Mouse (Mus musculus) left cerebral cortex, postnatal 10 days (tissue): ENCODE data around the gene Cyfip2. TPM values are rescaled to one million over a fixed set of nuclear protein-coding genes. Genes with fewer than 3 reads are reported as not detected.

Source experiments
- DNase-seq, 2 experiments: peaks; one replicate each; pipeline ENCODE4 v3.0.0; 2021 to 2022; ENCODE audit warnings: low spot score in 2 of 2, mixed read lengths in 1 of 2; ENCODE audit errors: extremely low spot score in 1 of 2
- intact Hi-C: fragments of 180-260 bp; cut with DNase I; formaldehyde crosslinking; loops from one replicate; pipeline ENCODE4 v1.15.1; 2025
- total RNA-seq, 2 experiments: library from RNA; stranded (reverse); gene quantifications; 2 replicates each; pipeline ENCODE4 v1.2.3; 2021

Gene Cyfip2
- total RNA-seq, 2 experiments from 2014 or later, result 303 to 311 TPM

DNA sequence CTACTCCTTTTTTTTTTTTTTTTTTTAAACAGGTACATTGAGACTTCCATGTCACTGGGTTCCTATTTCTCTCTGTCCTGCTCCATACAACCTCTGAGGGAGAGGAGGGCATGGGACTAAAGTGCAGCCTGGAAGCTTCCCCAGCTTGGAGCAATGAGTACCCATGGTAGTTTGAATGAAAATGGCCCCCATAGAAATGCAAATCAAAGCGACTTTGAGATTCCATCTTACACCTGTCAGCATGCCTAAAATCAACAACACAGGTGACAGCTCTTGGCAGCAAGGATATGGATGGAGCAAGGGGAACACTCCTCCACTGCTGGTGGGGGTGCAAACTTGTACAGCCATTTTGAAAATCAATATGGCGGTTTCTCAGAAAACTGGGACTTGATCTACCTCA lies 57.4 kb downstream of the Cyfip2 start:
- intact Hi-C loops, result no loop called here
- DNase-seq, result no peak

DNA sequence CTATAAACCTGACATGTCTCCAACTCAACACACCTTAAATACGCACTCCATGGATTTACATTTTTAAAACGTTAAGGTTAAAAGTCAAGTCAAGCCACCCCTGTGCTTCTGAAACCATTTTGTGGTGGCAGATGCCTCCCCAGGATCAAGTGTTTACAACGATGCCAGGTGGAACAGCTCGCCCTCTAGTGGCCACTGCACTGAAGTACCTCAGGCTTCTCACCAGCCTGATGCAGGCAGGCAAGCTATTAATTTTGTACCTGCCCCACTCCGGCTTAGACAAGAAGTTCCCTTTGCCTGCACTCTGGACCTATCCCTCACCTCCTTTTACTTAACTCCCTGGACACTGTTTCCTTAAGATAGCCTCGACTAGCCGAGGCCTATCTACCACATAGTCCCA lies 60.7 kb downstream of the Cyfip2 start:
- peak; percentile 46 to 72 for DNase-seq
- intact Hi-C loops, result no loop called here

DNA sequence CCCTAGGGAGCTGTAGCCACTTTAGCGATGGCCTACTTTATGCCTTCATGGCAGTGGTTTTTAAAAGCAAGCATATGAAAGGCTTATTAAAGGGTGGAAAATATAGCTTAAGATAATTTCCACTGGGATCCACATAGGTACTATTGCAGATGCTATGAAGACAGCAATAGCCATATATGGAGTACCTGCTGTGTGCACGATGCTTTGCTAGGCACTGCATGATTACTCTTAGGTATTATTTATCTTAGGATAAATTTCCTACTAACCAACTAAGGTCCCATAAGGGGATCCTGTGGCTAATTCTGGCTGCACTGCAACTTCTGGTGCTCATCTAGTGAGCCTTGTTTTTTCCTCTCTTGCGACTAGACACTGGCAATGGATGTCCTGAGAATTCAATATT lies 64.3 kb downstream of the Cyfip2 start:
- intact Hi-C loops, result no loop called here
- DNase-seq, result no peak

DNA sequence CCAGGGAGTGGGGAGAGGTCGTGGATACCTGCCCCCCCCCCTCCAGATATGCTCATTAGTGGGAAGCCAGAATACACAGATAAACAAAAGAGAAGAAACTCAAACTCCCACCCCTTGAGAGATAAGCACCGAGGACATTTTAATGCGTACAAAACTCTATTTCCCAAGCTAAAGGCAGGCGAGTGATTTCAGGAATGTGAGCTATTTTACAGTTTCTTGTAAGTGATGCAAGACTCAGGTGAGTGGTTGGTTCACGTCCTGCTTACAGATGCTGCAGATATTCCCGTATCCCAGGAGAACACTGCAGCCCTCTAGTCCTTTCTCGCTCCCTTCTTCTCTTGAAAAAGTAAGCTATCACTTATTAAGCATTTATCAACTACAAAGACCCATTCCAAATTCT lies 66.3 kb downstream of the Cyfip2 start:
- no peak for DNase-seq
- intact Hi-C loops, result no loop called here

DNA sequence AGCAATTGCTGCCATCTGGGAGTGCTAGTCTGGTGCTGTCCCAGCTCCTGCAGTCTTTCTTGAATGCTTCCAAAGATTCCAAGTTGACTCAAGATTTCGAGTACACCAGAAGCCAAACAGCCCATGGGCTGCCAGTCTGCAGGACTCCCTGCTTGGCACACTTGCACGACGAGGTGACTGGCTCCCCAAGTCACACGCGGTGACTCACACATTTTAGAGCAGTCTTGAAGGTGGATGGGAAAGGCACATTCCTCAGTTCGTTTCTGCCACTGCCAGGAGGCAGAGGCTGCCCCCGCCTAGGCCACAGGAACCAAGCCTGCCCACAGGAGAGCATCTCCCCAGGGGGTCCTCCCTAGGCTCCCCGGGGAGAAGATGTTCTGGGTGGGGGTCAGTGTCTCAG lies 66.7 kb downstream of the Cyfip2 start:
- DNase-seq, result peak in 1 of 2 experiments; percentile 19
- intact Hi-C loops, result no loop called here

DNA sequence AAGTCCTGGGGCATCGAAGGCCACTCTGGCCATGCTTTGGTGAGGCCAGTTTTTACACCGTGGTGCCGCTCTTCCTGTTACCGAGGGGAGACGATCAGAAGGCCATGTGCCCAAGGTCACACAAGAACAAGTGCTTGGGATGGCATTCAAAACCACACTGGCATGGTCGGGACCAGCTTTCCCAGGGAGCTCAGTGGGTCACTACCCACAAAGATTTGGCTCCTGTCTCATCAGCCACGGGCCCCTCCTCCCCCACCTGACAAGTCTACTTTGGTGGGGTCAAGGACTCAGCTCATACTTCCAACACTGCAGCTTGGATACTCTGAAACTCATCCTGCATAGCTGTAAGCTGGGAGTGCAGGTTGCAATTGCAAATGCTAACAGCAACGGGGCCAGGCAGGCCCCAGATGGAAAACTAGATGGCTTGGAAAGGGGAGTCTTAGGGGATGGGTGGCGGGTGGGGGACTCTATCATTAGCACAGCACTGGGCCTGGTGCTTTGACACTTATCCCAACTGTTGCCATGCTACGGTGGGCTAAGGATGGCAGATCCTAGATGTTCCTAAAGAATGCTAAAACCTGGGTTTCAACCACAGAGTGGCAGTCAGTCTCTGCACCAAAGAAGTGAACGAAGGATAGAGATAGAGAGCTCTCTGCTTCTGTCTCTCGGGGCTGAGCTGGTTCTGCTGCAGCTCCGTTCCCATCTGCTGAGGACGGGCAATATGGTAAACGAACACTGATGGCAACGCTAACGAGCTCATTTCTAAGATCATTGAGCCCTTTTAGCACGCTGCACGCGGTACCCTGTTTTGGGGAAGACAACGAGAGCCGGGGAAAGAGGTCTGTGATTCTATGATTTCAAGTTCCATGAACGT lies 67.7 kb downstream of the Cyfip2 start:
- intact Hi-C loops, result no loop called here
- no peak for DNase-seq

DNA sequence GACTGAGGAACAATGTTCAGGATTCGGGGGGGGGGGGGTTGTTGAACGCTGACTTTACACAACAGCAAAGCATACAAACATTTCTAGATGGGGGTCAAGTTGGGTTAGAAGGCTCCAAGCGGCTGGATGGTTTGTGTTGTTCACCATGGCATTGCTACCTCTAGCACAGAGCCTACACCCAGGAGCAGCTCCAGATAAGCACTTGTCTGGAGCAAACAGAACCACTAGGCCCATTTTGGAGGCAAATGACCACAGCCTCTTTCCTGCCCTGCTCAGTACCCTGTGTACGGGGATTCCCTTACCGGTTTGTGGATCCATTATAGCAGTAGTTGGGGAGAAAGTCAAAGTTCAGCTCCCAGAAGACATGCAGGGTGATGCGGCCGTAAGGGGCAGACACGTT lies 70.7 kb downstream of the Cyfip2 start:
- no peak for DNase-seq
- intact Hi-C loops, result no loop called here

DNA sequence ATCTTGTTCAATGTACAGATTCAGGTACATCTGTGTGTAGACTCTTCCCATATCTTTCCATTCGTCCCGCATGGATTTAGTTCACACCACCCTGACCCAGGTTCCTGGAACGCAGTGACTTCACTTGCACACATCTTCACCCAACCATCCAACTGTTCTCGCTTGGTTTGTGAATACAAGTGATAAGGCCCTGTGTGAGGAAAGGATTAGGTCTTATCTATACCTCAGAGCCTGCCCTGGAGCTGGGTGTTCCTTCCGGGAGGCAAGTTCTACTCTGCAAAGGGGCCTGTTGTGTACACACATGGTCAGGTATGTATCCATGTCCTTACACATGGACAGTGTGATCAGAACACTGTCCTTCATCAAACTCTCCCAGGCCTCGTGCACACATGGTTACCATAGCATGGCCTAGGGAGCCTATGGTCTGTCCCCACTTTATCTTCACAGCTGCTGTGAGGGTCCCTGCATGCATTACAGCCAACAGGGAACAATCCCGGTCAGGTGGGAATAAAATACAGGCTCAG lies 71.4 kb downstream of the Cyfip2 start:
- DNase-seq, result no peak

DNA sequence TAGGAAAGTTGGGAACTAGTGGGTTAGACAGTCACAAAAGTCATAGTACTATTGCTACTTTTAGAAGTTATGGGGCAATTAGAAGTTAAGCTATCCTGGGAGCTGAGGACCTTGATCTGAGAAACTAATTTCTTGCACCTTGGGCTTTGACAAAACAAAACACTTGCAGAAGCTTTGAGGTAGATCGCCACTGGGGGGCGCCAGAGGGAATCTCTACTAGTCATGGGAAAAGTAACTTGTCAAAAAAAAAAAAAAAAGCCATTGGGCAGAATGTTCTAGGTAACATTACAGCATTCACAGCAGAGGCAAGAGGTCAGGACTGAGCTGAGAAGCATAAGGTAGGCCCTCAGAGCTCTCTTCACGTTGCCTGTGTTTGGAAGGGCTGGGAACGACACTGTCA lies 75.7 kb downstream of the Cyfip2 start:
- intact Hi-C loops, result no loop called here

More for the DNA sequence above, 71.4 kb downstream of the Cyfip2 start:
- intact Hi-C loops, result no loop called here

DNA sequence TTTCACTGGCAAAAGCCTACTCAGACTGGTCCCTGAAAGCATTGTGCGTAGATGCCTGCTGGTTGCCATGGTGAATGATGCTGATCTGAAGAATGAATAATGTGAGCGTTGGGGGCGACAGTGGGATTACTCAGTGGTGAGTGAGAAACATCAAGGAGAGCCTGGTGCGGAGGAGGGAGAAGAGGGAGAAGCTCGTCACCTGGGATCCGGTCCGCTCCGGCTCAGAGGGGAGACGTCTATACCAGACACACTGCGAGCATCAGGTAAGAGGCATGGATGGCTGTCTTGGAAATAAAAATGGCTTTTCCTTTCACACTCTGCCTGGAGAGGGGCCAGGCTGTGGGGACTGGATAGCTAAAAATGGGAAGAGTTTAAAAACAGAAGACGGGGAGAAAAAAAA lies 77.3 kb downstream of the Cyfip2 start, which contains the start of gene Fndc9:
Gene Fndc9 (plus strand): TSS at position 198 of the 400 bp plus-strand sequence.
- DNase-seq, result peak; percentile 70 to 79
- intact Hi-C loops, result no loop called here

More for the DNA sequence above, 75.7 kb downstream of the Cyfip2 start:
- DNase-seq, result peak; percentile 55 to 83

DNA sequence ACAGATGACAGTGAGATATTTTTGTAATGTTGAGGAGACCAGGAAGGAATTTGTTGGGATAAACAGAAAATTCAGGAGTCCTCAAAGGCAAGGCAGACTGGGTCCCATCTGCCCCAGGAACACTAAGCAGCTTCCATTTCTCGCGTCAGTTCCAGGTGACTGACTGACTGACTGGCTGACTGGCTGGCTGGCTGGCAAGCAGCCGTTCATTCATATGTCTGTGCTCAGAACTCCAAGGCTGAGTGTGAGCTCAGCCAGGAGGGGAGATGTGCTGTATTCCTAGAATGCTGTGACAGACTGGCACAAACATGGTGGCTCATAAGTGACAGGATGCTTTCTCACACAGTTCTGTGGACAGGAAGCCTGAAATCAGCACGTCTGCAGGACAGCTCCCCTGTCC lies 78.7 kb downstream of the Cyfip2 start:
- intact Hi-C loops, result no loop called here
- DNase-seq, result no peak

DNA sequence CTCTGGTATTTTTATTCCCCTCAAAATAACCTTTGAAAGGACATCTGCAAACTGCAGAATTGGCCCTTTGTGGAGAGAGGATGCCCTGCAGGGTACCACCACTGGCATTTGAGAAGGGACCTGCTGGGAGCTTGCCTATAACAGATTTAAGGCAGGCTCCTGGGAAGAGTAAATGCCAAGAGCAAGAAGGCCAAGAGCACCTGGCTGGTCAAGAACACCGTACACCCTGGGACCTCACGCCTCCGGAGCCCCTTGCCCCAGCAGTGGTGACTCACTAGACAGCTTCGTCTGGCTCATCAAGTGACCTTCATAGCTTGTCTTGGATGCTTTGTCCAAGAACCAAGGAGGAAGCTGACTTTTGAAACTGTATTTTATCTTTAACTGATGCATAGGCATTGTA lies 79.9 kb downstream of the Cyfip2 start:
- intact Hi-C loops, result no loop called here

DNA sequence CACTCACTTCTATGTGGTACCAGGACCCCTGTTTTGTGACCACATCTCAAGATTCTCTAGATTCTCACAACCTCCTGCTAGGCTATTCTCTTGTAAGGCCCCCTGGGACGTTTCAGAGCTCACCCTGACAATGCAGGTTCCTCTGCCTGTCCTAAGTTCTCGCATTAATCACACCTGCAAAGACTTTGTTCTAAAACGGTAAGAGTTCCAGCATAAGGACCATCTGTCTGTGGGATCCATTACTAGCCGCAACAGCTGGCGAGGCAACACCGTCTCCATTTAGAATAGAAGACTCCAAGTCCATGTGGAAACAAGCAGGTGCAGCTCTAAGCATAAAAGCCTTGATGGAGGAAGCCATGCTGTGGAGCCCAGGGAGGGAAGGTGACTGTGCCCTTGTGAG lies 82.5 kb downstream of the Cyfip2 start:
- DNase-seq, result no peak
- intact Hi-C loops, result no loop called here

More for the DNA sequence above, 79.9 kb downstream of the Cyfip2 start:
- DNase-seq, result no peak

DNA sequence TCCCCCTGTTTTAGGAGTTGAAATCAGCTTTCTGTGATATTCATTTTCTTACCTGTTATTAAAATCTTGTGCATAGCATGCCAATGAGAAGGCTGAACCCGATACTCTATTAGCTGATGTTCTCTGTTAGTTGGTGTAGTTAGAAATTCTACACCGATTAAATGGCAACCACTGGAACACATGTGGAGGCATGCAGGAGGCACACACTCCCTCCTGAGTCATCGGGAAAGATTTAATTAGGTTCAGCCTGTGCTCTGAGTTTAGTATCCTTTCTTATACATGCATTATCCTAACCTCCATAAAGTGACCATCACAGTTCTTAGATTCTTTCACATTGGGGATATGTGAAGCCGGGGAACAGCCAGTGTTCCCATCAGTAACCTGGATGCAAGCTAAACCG lies 87.3 kb downstream of the Cyfip2 start:
- intact Hi-C loops, result no loop called here
- no peak for DNase-seq

DNA sequence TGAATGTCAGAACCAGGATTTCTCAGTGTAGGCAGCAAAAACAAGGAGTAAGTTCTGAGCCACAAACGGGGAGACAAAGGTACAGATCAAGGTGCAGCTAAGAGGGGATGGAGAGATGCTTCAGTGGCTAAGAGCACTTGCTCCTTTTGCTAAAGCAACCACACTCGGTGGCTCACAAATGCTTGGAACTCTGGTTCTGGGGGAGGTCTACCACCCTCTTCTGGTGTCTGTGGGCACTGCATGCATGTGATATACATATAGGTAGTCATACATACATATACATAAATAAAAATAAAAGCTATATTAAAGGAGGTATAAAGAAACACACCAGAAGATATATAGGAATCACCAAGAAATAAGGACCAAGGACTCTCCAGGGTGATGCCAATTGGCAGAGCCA lies 89.1 kb downstream of the Cyfip2 start:
- DNase-seq, result no peak
- intact Hi-C loops, result no loop called here

DNA sequence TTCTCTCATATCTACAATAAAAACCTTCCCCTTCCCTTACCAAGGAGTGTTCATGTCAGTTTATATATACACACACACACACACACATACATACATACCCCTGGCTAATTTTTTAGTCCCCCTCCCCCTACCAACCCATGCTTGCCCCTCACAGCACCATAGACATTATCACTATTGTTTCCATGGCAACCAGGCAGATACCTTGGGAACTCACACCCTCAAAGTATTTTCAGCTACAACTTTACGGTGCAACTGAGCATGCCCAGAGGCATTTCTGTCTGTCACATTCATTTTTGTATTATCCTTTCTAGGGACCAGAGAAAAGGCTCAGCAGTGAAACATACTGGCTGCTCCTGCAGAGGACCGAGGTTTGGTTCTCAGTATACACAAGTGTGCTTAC lies 92.4 kb downstream of the Cyfip2 start:
- intact Hi-C loops, result no loop called here
- DNase-seq, result no peak

DNA sequence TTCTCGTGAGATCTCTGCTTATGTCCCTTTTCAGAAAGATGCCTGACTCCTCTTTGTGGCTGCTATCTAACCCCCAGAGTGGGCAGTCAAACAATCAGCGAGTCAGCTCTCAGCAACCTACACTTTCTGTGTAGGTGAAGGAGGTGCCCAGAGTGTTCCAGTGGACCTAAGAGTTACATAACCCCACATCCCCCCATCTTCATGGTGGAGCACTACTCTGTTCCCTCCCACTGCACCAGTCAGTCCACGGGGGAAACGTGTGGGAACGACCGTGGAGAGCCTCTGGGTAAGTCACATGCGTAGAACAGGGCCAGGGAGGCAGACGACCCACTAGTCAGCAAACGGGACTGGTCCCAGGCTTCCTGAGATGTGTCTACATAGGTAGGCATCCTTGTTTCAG lies 93.3 kb downstream of the Cyfip2 start:
- intact Hi-C loops, result loop anchor here (5.0 kb wide), 1 partner anchor 272 kb away; no protein-coding TSS in a partner anchor

DNA sequence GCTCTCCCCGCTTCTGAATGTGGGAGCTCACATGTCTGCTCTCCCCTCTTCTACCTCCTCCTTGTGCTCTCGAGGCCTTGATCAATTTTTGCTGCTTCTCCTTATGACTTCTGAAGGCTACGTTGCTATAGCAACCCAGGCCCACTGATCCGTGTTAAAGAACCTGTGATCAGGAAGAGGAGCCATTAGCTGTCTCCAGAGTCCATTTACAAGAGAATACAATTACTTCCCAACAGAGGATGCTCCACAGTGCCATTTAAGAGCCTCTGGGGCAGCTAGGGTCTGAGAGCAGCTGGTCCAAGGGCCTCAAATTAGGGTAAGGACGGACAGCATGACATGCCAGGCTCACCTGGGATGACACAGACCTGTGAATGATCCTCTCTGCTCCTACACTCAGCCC lies 94.1 kb downstream of the Cyfip2 start:
- DNase-seq, result no peak
- intact Hi-C loops, result loop anchor here (5.0 kb wide), 1 partner anchor 271 kb away; no protein-coding TSS in a partner anchor

More for the DNA sequence above, 93.3 kb downstream of the Cyfip2 start:
- no peak for DNase-seq

DNA sequence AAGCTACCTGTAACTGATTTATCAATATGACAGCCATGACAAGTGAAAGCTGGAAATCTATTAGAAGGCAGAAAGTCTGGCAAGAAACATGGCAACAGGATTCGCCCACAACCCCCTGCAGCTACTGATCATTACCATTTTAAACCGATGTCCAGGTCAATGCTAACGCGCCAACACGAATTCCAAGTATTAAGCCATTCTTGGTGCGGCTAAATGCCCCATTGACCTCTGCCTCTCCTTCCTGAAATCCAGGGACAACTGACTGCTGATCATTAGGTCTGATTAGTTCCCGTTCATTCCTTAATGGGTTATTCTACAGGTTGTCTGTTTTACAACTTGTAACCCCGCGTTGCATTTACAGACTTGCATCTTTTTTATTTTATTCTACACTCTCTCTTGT lies 95.0 kb downstream of the Cyfip2 start:
- no peak for DNase-seq
- intact Hi-C loops, result loop anchor here (5.0 kb wide), 1 partner anchor 270 kb away; no protein-coding TSS in a partner anchor

DNA sequence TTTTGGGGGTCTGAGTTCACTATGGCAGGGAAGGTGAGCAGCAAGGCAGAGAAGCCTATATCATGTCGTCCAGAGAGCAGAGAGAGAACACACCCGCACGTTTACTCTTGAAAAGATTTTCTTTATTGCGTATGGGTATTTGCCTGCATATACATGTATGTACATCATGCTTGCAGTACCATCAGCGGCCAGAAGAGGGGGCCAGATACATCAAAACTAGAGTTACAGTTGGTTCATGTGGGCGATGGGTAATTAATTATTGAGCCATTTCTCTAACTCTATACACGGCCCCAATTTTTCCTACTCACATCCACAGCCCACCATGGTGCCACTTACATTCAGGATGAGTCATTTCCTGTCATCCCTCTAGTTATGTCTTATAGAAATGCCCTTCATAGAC lies 96.0 kb downstream of the Cyfip2 start:
- intact Hi-C loops, result loop anchor here (5.0 kb wide), 1 partner anchor 269 kb away; no protein-coding TSS in a partner anchor

More for the DNA sequence above, 96.0 kb downstream of the Cyfip2 start:
- peak in 1 of 2 experiments; percentile 46 for DNase-seq
